Mouse (Mus musculus) hindbrain, embryonic 15.5 days (tissue): ENCODE measurements at regions not wholly inside any gene's neighbourhood (a gene's known extent, or its start where the extent isn't known, plus 50 kb on each side); places are given as distances from the start of the nearest gene placed in this dataset.

ENCODE experiments used
- ATAC-seq: fragments of 200-750 bp; cut with Nextera tagmentation; 2 replicates; pipeline ENCODE4 v1.8.0; 2017; ENCODE audit warnings: low read depth, moderate number of reproducible peaks, moderate TSS enrichment; ENCODE audit not compliant: low FRiP score
- H3K27ac ChIP-seq: fragments of 300-500 bp; sonication (generic); replicated peaks from 2 replicates; pipeline ENCODE4 v1.5.1; 2015; ENCODE audit warnings: mild to moderate bottlenecking, inconsistent platforms
- H3K27me3 ChIP-seq: fragments of 300-500 bp; sonication (generic); 2 replicates; pipeline ENCODE4 v1.6.1; 2015; ENCODE audit warnings: control low read depth, inconsistent platforms
- H3K36me3 ChIP-seq: fragments of 300-500 bp; sonication (generic); 2 replicates; pipeline ENCODE4 v1.6.1; 2015; ENCODE audit warnings: control low read depth, inconsistent platforms
- H3K4me1 ChIP-seq: fragments of 300-500 bp; sonication (generic); replicated peaks from 2 replicates; pipeline ENCODE4 v1.6.1; 2015; ENCODE audit warnings: control low read depth, inconsistent platforms
- H3K4me2 ChIP-seq: fragments of 300-500 bp; sonication (generic); 2 replicates; pipeline ENCODE4 v1.6.1; 2015; ENCODE audit warnings: moderate library complexity, mild to moderate bottlenecking, inconsistent platforms
- H3K4me3 ChIP-seq: fragments of 300-500 bp; sonication (generic); 2 replicates; pipeline ENCODE4 v1.5.1; 2015; ENCODE audit warnings: mild to moderate bottlenecking, inconsistent platforms
- H3K9ac ChIP-seq: fragments of 300-500 bp; sonication (generic); 2 replicates; pipeline ENCODE4 v1.6.1; 2015; ENCODE audit warnings: inconsistent platforms
- H3K9me3 ChIP-seq: fragments of 300-500 bp; sonication (generic); 2 replicates; pipeline ENCODE4 v1.6.1; 2016; ENCODE audit warnings: control low read depth, inconsistent platforms
- WGBS: fragments of 180-500 bp; shearing (Covaris S2); methylation state at CpG from one replicate; pipeline ENCODE4 v1.1.7; 2015; 5-methylcytosine and 5-hydroxymethylcytosine counted together

DNA sequence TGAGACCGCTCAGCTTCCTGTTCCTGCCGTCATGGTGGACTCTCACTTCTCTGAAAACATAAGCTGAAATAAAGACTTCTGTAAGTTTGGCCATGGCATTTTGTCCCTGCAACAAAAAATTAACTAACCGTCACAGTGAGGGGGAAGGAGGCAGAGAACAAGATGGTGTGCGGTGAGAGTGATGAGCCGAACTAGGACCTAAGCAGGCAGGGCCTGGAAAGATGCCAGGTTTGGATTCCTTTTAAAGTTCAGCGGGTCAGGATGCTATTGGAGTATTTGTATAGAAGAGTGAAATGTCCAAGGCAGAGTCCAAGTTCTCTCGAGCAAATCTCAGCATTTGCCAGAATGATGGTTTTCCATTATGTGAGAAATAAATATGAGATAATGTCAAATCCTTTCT is 312.3 kb downstream of the Gm49356 start:
- Histone ChIP-seq H3K27ac (no peak overlapping the region), H3K9me3 (no peaks in the 10 kb centered on the region), H3K4me1 (peaks cover 20% of the 10 kb centered on the region), H3K4me2 (no peak overlapping the region), H3K27me3 (no peaks in the 10 kb centered on the region), H3K4me3 (no peak overlapping the region), H3K9ac (no peak overlapping the region), H3K36me3 (no peaks in the 10 kb centered on the region)
- 76% methylated on average over 7 of the region's 7 CpGs for WGBS
- no peak for ATAC-seq

- H3K27me3 ChIP-seq: no peaks in the 10 kb centered on the region
- H3K36me3 ChIP-seq: no peaks in the 10 kb centered on the region
- H3K4me2 ChIP-seq: no peak overlapping the region
- peaks cover 15% of the 10 kb centered on the region for H3K4me1 ChIP-seq
- no peak for ATAC-seq
- no peak overlapping the region for H3K9ac ChIP-seq
- WGBS: 86% methylated on average over 19 of the region's 19 CpGs
- H3K27ac ChIP-seq: no peak overlapping the region
- H3K4me3 ChIP-seq: no peak overlapping the region
- H3K9me3 ChIP-seq: no peaks in the 10 kb centered on the region
Observed at GRCm38 (mm10) chr15:59201894-59202670, 313.0 kb downstream of the Gm49356 start.

- WGBS: 76% methylated on average over 17 of the region's 17 CpGs
Observed at GRCm38 (mm10) chr15:59203097-59203849, 314.2 kb downstream of the Gm49356 start.

DNA sequence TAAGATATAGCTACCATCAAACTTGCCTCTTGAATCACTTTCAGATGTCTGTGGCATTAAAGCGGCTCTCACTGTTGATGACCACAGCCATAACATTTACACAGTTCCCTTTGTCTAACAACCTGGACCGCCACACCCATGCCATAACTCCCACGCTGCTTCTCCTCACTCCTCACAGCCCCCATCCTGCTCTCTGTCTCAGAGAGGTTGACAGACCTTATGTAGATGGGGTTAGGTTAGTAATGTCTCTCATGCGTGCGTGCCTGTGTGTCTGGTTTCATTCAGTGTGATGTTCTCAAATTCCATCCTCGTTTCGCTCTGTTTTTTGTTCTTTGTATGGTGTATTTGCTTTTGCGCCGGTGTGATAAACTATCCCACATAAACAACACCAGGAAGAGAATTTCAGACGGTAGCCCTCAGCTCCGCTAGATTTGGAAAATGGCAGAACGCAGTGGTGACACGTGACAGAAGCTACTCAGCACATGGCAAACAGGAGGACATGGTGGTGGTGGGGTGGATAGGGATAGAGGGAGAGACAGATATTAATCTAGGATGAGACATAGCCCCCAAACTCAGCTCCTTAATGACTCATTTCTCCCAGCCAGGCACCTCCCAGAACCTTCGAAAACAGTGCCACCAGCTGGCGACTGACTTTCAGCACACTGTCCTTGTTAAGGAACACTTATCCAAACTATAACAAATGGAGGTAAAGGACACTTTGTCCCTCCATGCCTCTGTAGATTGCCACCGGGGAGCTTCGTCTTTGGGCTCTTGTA is 314.9 kb downstream of the Gm49356 start:
- Histone ChIP-seq H3K27me3 (no peaks in the 10 kb centered on the region), H3K27ac (no peak overlapping the region), H3K4me2 (no peak overlapping the region), H3K4me3 (no peak overlapping the region), H3K4me1 (no peaks in the 10 kb centered on the region), H3K9me3 (no peaks in the 10 kb centered on the region), H3K36me3 (no peaks in the 10 kb centered on the region), H3K9ac (no peak overlapping the region)
- no peak for ATAC-seq
- WGBS: 75% methylated on average over 17 of the region's 17 CpGs

More at GRCm38 (mm10) chr15:59203097-59203849, 314.2 kb downstream of the Gm49356 start:
- Histone ChIP-seq H3K36me3 (no peaks in the 10 kb centered on the region), H3K4me2 (no peak overlapping the region), H3K4me1 (peaks cover 3% of the 10 kb centered on the region), H3K27me3 (no peaks in the 10 kb centered on the region), H3K9me3 (no peaks in the 10 kb centered on the region), H3K9ac (no peak overlapping the region), H3K27ac (no peak overlapping the region), H3K4me3 (no peak overlapping the region)
- no peak for ATAC-seq

DNA sequence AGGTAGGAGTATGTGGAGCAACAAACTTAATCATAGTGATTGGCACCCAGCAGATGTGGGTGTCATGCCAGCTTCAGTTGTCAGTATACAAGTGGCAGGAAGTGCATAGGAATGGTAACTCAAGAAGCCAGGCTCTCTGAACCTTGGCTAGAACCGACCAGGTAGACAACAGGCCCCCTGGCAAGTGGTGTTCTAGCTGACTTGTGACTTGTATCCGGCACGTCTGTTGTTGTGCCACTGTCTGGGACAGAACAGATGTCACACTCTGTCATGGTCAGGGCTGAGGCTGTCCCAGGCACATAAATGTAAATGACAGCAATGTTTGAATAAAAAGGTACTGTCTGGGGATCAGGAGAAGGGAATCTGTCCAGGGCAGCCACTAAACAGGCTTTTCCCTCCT is 316.0 kb downstream of the Gm49356 start:
- WGBS: 77% methylated on average over 3 of the region's 3 CpGs
- Histone ChIP-seq H3K4me2 (no peak overlapping the region), H3K27me3 (no peaks in the 10 kb centered on the region), H3K36me3 (no peaks in the 10 kb centered on the region), H3K9me3 (no peaks in the 10 kb centered on the region), H3K9ac (no peak overlapping the region), H3K4me1 (no peaks in the 10 kb centered on the region), H3K4me3 (no peak overlapping the region), H3K27ac (no peak overlapping the region)
- no peak for ATAC-seq

GRCm38 (mm10) chr15:59205544-59205943 is 316.4 kb downstream of the Gm49356 start:
- ATAC-seq: no peak
- 88% methylated on average over 7 of the region's 7 CpGs for WGBS
- H3K9me3 ChIP-seq: no peaks in the 10 kb centered on the region
- H3K27ac ChIP-seq: no peak overlapping the region
- no peaks in the 10 kb centered on the region for H3K27me3 ChIP-seq
- H3K4me1 ChIP-seq: no peaks in the 10 kb centered on the region
- no peaks in the 10 kb centered on the region for H3K36me3 ChIP-seq
- H3K4me2 ChIP-seq: no peak overlapping the region
- no peak overlapping the region for H3K4me3 ChIP-seq
- H3K9ac ChIP-seq: no peak overlapping the region

DNA sequence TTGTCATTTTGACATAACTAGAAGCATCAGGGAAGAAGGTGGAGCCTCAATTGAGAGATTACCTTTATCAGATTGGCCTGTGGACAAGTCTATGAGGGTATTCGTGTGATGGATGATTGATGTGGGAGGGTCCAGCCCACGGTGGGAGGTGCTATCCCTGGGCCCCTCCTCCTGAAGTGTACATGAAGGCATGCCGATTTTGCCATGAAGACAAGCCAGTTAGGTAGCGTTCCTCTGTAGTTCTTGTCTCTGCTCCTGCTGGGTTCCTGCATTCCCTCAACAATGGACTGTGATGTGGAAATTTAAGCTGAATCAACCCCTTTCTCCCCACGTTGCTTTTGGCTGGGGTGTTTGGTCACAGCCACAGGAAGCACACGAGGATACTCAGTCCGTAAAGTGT is 317.5 kb downstream of the Gm49356 start:
- H3K27me3 ChIP-seq: no peaks in the 10 kb centered on the region
- no peaks in the 10 kb centered on the region for H3K9me3 ChIP-seq
- no peak overlapping the region for H3K27ac ChIP-seq
- ATAC-seq: no peak
- 66% methylated on average over 7 of the region's 7 CpGs for WGBS
- no peaks in the 10 kb centered on the region for H3K36me3 ChIP-seq
- no peaks in the 10 kb centered on the region for H3K4me1 ChIP-seq
- no peak overlapping the region for H3K4me3 ChIP-seq
- no peak overlapping the region for H3K4me2 ChIP-seq
- no peak overlapping the region for H3K9ac ChIP-seq

DNA sequence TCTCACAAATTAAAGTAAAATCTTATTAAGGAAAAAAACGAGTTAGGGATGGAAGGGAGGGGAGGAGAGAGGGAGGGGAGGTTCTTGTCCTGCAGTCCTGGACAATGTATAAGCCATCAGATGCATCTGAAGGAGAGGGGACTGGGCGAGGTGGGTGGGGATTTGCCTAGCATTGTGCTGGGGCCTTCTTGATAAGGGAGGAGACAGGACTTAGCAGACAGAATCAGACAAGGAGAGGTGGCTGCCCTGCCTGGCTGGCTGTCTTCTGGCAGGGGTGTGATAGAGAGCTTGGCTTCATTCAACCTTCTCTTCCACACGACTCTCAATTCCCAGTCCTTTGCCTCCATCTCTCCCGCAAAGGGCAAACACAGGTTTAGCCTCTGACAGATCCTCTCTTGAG is 318.9 kb downstream of the Gm49356 start:
- WGBS: 81% methylated on average over 4 of the region's 4 CpGs
- H3K27me3 ChIP-seq: no peaks in the 10 kb centered on the region
- ATAC-seq: no peak
- no peaks in the 10 kb centered on the region for H3K36me3 ChIP-seq
- H3K4me2 ChIP-seq: no peak overlapping the region
- H3K4me1 ChIP-seq: no peaks in the 10 kb centered on the region
- H3K9ac ChIP-seq: no peak overlapping the region
- H3K9me3 ChIP-seq: no peaks in the 10 kb centered on the region
- no peak overlapping the region for H3K4me3 ChIP-seq
- H3K27ac ChIP-seq: no peak overlapping the region

GRCm38 (mm10) chr15:59212362-59212761 is 323.3 kb downstream of the Gm49356 start:
- H3K9ac ChIP-seq: no peak overlapping the region
- no peak overlapping the region for H3K4me2 ChIP-seq
- no peak overlapping the region for H3K4me3 ChIP-seq
- 78% methylated on average over 3 of the region's 3 CpGs for WGBS
- H3K4me1 ChIP-seq: no peaks in the 10 kb centered on the region
- no peaks in the 10 kb centered on the region for H3K27me3 ChIP-seq
- no peaks in the 10 kb centered on the region for H3K36me3 ChIP-seq
- H3K27ac ChIP-seq: no peak overlapping the region
- no peak for ATAC-seq
- H3K9me3 ChIP-seq: no peaks in the 10 kb centered on the region

- H3K4me3 ChIP-seq: no peak overlapping the region
- no peaks in the 10 kb centered on the region for H3K9me3 ChIP-seq
- no peaks in the 10 kb centered on the region for H3K36me3 ChIP-seq
- no peaks in the 10 kb centered on the region for H3K27me3 ChIP-seq
- H3K4me2 ChIP-seq: no peak overlapping the region
- ATAC-seq: no peak
- H3K4me1 ChIP-seq: no peaks in the 10 kb centered on the region
- H3K27ac ChIP-seq: no peak overlapping the region
- no peak overlapping the region for H3K9ac ChIP-seq
- WGBS: 88% methylated on average over 4 of the region's 4 CpGs
Observed at GRCm38 (mm10) chr15:59214096-59214495, 325.0 kb downstream of the Gm49356 start.

- Histone ChIP-seq H3K9me3 (no peaks in the 10 kb centered on the region), H3K27ac (no peak overlapping the region), H3K9ac (no peak overlapping the region), H3K4me1 (no peaks in the 10 kb centered on the region), H3K4me3 (no peak overlapping the region), H3K4me2 (no peak overlapping the region), H3K36me3 (no peaks in the 10 kb centered on the region), H3K27me3 (no peaks in the 10 kb centered on the region)
- 85% methylated on average over 4 of the region's 4 CpGs for WGBS
- no peak for ATAC-seq
Observed at GRCm38 (mm10) chr15:59215239-59215638, 326.1 kb downstream of the Gm49356 start.

GRCm38 (mm10) chr15:59217481-59217880 is 328.4 kb downstream of the Gm49356 start:
- no peaks in the 10 kb centered on the region for H3K9me3 ChIP-seq
- no peak overlapping the region for H3K9ac ChIP-seq
- 76% methylated on average over 9 of the region's 9 CpGs for WGBS

More at GRCm38 (mm10) chr15:59217481-59217880, 328.4 kb downstream of the Gm49356 start:
- Histone ChIP-seq H3K4me3 (no peak overlapping the region), H3K27ac (no peak overlapping the region), H3K4me1 (no peaks in the 10 kb centered on the region), H3K4me2 (no peak overlapping the region), H3K27me3 (no peaks in the 10 kb centered on the region), H3K36me3 (no peaks in the 10 kb centered on the region)
- no peak for ATAC-seq
